Mouse (Mus musculus) left cerebral cortex, postnatal 25 days (tissue): ENCODE results near the gene Map3k10. TPM values are rescaled to one million over a fixed set of nuclear protein-coding genes. Genes with fewer than 3 reads are reported as not detected.
"Not testable (repeated sequence)": the region's sequence is repeated elsewhere in the genome, so short reads cannot be mapped to it uniquely, and the experiment has no call there.

Experiments
- DNase-seq, 2 experiments: peaks; one replicate each; pipeline ENCODE4 v3.0.0; 2022; ENCODE audit warnings: low spot score in 2 of 2, mixed read lengths in 1 of 2
- intact Hi-C: fragments of 180-260 bp; cut with DNase I; formaldehyde crosslinking; loops from one replicate; pipeline ENCODE4 v1.15.1; 2025
- total RNA-seq, 2 experiments: library from RNA; stranded (reverse); gene quantifications; 2 replicates each; pipeline ENCODE4 v1.2.3; 2021

The Map3k10 gene
- total RNA-seq, 2 experiments from 2014 or later = 225 to 229 TPM

DNA sequence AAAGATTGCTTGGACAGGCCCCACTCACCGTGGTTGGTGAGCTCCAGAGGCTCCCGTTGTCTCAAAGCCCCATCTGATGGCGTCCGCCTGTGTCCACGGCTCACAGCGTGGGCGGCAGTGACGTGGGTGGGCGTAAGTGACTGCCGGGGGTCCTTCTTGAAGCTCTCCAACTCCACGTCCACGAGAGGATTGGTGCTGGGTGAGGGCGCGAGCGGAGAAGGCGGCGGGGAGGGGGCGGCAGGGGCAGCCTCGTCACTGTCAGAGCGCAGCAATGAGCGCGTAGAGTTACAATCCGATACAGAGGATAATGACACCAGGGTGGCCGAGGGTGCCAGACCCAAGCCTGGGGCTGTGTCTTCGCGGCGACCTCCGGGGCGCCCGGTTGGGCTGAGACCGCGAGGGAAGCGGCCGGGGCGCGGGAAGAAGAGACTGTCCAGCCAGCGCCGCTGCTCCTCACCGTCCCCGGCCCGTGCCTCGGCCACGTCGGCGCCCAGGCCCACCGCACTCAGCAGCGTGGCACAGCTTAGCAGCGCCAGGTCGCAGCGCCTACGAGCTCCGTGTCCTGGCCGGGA, 16.5 kb downstream of the Map3k10 start:
- intact Hi-C loops = no loop called here
- DNase-seq = peak in 1 of 2 experiments; percentile 40

DNA sequence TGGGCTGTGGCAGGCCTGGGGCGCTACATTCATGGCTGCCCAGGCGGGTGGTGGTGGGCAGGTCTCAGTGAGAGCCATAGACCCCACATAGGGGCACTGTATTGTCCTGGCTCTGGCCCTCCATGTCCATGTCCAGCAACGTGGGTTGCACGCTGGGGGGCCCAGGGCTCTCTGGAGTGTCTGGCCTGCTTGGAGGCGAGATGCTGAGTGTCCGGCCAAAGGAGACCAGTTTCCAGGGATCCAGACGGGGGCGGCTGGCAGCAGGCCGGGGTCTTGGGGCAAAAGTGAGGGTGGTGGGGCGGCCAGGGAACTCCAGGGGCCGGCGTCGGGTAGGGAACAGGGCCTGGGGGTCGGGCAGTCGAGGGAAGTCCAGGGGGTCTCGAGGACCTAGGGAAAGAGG, 17.8 kb downstream of the Map3k10 start:
- intact Hi-C loops = no loop called here
- DNase-seq = no peak

DNA sequence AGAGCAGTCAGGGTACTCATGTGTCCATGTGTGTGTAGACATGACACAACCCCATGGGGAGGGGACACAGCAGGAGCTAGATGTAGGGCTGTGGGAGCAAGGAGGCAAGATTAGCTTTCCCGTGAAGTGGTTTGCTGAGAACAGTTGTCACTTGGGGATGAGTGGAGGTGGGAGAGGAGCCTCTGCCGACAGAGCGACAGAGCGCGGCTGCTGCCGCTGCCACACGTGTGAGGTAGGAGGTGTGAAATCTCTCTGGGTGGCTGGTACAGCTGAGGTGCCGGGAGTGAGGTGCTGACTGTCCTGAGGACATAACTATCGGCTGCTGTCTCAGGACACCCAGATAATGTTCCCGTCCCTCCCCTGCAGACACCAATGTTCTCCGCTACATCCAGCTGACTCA, 18.9 kb downstream of the Map3k10 start:
- DNase-seq = peak; percentile 60 to 88
- intact Hi-C loops = loop anchor here (2.0 kb wide), 3 partner anchors 17 to 63 kb away; no protein-coding TSS in a partner anchor

DNA sequence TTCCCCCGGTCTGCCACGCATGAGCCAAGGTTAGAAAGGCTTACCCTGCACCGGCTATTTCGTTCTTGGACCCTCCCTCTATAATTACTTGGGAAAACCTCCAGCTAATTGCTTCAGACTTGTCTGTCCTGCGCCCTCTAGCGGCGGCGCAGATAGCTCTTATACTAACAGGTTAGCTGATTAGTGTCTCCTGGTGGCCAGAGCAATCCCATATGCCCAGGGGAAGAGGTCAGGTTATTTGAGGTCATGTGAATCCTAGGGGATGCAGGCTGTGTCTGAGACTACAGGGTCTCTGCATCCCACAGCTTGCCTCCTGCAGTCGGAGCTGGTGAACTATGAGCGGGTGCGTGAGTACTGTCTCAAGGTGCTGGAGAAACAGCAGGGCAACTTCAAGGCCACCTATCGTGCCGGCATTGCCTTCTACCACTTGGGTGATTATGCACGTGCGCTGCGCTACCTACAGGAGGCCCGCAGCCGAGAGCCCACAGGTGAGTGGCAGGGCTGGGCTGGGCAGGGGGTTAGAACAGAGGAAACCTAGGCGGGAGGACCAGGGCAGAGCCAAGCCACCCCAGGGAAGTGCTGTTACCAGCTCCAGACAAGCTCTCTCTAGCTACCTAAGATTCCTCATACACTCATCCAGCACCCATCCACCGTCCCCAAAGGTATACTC, 19.7 kb downstream of the Map3k10 start:
- DNase-seq = peak; percentile 75 to 80
- intact Hi-C loops = loop anchor here (1.0 to 2.0 kb wide), 4 partner anchors 18 to 112 kb away; no protein-coding TSS in a partner anchor

DNA sequence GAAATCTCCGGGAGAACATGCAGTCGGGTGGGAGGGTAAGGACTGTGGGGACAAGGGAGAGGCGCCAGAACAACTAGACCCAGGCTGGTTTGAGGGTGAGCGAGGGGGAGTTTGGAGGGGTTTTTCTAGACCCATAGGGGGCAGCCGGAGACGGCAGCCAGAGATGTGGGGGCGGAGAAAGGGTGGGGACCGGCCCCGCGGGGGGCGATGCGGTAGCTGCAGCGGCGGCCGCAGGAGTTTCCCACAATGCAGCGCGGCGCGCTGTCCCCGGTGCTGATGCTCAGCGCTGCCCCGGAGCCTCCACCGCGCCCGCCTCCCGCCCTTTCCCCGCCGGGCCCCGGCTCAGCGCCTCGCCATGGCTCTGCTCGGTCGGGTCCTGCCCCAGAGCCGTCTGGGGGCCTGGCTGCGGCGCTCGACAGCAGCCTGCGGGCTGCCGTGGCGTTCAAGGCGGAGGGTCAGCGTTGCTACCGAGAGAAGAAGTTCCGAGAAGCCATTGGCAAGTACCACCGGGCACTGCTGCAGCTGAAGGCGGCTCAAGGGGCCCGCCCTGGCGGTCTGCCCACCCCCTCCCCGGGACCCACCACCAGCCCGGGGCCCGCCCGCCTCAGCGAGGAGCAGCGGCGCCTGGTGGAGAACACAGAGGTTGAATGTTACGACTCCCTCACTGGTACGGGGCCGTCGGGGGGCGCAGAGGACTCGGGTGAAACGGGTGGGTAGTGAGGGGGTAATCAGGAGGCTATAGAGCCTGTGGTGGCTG, 20.5 kb downstream of the Map3k10 start, which contains the start of gene Ttc9b:
Ttc9b (plus strand) TSS at position 235 of the 757 bp plus-strand sequence.
- intact Hi-C loops = loop anchor here (1.0 to 2.0 kb wide), 4 partner anchors 19 to 112 kb away; no protein-coding TSS in a partner anchor
- peak; percentile 82 to 83 for DNase-seq

DNA sequence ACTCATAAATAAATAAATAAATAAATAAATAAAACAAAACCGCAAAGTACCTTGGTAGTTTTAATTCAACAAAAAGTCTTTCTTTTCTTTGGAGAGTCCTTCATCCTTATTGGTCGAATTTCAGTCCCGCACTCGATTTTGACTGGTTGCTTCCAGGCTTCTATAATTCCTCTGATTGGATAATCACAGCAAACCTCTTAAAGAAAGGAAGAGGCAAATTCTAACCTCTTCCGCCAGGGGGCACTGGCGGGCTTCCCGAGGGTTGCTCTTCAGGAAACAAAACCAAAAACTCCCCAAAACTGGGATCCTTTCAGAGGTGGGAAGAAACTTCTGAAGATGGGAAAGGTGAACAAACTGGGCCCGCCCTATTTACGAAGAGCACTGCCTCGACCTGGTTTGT, 23.4 kb downstream of the Map3k10 start:
- intact Hi-C loops = loop anchor here (1.0 to 2.0 kb wide), 2 partner anchors 34 to 74 kb away; no protein-coding TSS in a partner anchor
- peak; percentile 74 to 91 for DNase-seq

DNA sequence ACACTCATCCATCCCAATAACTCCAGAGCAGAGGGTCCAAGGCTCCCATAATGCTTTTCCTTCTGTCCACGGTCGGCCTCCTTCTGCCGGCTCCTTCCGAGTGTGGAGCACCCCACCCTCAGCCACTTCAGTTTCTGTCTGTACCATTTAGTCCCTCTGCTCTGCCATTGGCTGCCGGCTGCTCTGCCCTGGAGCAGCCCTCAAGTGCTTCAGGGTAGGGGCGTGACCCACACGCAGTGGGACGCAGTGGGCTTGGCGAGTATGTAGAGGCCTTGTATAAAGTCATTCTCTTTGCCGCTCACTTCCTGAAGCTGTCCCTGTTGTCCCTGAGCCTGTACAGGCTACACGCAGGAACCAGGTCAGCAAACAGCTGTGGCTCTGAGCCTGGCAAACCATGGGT, 24.7 kb downstream of the Map3k10 start:
- no peak for DNase-seq
- intact Hi-C loops = loop anchor here (2.0 kb wide), 1 partner anchor 35 kb away; no protein-coding TSS in a partner anchor

DNA sequence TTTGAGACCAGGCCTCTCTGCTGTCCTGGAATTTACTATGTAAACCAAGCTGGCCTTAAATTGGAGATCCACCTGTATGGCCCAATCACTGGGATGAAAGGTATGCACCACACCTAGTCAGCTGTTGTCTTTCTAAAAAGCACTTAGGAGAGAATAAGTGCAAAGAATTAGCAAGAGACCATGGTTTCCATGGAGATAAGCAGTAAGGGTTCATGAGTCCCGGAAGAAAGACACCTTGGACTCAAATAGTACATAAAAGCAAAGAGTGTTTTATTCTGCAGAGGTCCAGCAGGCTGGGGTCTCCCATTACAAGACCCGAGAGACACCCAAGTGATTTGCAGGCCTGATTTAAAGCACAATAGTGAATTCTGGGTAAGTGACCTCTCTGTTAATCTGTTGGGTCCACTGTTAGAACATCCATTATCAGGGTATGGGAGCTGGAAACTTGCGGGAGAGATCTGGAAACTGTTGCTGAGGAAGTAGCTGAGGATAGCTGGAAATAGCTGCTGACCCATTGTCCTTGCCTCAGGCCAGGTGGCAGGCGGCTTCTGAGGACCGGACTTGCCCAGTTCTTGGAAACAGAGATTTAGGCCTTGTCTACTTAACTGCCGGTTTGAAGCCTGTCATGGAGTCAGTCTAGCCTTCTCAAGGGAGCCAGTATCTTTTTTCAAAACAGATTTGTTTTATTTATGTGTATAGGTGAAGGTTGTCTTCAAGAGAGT, 27.0 kb downstream of the Map3k10 start:
- no peak for DNase-seq

DNA sequence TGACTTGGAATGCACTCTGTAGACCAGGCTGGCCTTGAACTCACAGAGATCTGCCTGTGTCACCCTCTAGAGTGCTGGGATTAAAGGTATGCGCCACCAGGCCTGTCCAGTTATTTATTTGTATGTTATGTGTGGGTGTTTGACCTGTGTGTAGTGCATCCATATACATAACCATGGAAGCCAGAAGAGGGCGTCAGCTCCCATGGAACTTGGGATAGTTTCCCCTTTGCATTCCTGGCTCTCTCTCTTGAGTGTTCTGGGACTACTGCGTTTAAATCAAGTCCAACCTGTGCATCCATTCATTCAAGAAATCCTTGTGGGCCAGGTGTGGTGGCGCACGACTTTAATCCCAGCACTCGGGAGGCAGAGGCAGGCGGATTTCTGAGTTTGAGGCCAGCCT, 27.9 kb downstream of the Map3k10 start:
- DNase-seq = no peak
- intact Hi-C loops = no loop called here

More for the DNA sequence above, 27.0 kb downstream of the Map3k10 start:
- intact Hi-C loops = no loop called here

DNA sequence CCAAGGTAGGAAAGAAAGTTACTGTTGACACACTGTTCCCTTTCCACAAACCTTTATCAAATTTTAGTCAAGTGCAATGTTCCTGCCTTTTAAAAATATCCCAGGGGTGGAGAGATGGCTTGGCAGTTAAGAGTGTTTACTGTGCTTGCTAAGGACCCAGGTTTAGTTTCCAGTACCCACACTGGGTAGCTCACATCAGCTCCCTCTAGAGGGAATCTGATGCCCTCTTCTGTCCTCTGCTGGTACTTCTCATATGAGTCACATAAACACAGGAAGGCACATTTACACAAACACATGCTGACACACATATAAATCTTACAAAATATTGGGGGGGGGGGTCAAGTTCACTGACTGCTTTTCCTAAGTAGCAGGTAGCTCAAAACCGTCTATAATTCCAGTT, 29.9 kb downstream of the Map3k10 start:
- no peak for DNase-seq
- intact Hi-C loops = no loop called here

DNA sequence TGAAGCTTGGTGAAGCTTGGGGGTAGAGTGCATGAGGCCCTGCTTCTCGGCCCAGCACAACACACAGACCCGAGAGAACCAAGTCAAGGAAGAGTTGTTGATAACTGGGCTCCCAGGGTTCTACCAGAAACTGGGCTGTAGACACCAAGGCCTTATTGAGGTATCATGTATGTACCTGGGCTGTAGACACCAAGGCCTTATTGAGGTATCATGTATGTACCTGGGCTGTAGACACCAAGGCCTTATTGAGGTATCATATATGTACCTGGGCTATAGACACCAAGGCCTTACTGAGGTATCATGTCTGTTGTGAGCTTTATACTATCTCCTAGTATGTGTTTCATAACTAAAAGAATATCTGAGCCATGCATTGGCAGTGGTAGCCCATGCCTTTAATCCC, 39.3 kb downstream of the Map3k10 start:
- intact Hi-C loops, DNase-seq: not testable (repeated sequence)

DNA sequence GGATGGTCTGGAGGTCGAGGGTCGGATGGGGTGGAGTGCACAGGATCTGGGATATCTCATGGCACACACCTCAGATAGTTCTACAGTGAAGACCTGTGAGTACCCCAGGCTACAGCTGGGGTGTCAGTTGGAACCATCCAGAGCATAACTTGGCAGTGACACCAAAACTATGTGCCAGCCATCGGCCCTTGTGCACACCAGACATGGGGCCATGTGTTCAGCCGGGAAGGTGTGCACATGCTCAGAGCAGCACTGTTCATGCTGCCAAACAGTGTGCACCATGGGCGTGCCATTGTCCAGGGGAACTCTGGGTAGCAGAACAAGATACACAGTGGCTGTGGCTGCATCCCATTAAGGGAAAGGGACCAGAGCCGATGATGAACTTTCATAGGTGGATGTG, 39.7 kb downstream of the Map3k10 start:
- DNase-seq = no peak
- intact Hi-C loops = no loop called here

DNA sequence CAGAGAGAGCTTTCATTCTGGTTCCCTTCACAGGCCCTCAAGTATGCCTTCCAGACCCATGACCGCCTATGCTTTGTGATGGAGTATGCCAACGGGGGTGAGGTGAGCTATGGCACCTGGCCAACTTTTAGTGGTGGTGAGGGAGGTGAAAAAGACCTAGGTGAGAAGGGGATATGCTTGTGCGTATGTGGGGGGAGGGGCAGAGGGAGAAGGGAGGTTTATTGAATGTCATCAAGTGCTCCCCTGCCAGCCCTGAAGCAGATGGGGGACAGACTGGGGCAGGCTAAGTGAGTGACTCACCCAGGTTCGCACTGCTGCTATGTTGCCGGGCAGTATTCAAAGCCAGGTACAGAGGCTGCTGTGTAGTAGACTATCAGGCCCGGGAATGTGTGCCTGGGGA, 41.2 kb downstream of the Map3k10 start:
- intact Hi-C loops = no loop called here
- DNase-seq = no peak

DNA sequence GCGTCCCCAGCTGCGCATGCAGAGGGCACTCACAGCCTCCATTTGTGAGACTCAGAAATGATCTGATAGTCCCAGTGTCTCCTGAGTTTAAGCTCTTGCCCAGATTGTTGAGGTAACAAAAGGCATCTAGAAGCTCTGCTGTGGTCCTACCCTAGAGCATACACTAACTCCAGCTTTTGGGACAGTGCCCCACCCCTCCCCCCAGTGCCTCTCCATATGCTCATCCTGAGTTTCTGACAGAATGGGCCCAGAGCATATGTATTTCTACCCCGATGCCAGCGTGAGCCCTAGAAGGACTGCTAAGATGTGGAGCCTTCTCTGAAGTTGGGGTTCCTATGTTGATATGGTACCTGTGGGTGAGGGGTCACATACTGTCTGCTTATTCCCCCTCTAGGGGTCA, 43.0 kb downstream of the Map3k10 start:
- intact Hi-C loops = no loop called here
- no peak for DNase-seq

DNA sequence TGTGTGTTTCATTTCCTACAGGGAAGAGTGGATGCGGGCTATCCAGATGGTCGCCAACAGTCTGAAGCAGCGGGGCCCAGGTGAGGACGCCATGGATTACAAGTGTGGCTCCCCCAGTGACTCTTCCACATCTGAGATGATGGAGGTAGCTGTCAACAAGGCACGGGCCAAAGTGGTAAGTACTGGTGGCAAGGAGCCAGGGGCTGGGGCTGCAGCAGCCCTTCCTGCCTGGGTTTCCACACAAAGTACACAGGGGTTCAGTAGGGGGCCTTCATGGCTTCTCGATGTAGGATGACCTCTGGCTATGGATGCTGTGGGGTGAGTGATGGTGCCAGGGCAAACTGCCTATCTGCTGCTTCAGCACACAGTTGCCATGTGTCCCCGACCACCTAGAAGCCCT, 45.6 kb downstream of the Map3k10 start:
- DNase-seq, intact Hi-C loops: not testable (repeated sequence)

DNA sequence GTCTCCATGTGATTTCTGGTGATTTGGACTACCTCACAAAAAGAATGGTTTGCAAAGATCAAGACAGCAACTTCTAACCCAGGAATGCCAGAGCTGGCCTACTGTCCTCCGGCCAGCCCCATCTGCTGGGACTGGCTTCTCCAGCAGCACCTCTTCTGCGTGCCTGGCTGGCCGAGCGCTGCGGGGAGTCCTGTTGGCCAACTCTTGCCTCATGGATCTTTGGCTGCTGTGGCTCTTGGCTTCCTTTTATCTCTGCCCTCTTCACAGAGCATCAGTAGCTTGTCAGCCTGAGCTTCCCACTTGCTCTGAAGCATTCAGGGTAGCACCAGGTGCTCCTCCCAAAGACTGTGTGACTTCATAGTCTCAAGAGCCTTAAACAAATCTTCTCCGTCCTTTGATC, 46.2 kb downstream of the Map3k10 start:
- intact Hi-C loops = no loop called here

DNA sequence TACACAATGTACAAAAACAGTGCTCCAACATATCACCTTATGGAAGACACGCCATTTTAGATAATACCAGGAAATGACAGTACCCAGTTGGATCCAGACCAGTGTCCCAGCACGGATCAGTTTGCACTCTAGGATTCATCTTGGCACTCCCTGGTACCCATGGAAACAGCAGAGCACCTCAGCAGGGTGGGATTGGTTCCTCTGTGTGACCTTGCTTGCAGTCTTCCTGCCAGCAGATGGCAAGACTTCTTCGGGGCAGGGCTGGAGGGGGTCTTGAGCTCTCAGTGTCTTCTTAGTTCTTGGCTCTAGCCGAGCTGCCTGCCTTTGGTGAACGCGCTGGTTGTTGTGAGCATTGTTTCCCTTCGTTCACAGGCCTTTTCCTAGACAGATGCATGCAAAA, 46.7 kb downstream of the Map3k10 start:
- no peak for DNase-seq
- intact Hi-C loops = no loop called here

More for the DNA sequence above, 46.2 kb downstream of the Map3k10 start:
- DNase-seq = no peak

DNA sequence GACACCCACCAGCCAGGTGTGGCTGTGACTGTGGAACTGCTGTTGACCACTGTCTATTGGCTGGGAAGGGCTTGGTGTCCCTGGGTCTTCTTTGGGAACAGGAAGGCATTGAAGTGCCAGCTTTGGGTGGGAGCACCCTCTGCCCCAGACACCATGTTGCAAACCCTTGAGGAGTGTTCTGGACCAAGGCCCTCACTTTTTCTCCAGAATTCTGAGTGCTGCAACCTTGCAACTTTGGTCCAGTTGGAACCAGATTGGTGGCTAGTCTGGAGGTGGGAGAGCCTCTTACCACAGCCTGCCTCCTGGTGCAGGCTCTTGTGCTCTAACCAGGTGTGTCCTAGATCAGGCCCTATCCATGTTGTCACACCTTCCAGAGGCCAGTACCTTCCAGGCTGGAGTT, 49.4 kb downstream of the Map3k10 start:
- intact Hi-C loops = no loop called here
- DNase-seq = no peak

DNA sequence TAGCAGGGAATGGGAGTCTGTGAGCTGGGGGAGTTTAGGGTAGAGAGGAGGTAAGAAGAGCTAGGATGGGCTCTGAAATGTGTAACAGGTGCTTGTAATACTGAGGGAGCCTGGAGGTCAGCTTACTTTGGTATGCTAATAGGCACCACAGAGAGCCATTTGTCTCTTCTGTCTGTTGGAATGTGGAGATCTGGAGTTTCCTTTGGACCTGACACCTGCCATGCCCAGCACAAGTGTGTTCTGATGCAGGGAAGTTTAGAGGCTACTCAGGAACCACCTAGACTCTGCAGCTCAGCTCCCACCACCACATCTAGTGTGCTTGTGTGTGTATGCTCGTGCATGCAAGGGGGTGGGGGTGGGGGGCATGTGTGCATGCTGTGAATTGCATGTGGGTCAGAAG, 52.2 kb downstream of the Map3k10 start:
- DNase-seq = no peak
- intact Hi-C loops = no loop called here

DNA sequence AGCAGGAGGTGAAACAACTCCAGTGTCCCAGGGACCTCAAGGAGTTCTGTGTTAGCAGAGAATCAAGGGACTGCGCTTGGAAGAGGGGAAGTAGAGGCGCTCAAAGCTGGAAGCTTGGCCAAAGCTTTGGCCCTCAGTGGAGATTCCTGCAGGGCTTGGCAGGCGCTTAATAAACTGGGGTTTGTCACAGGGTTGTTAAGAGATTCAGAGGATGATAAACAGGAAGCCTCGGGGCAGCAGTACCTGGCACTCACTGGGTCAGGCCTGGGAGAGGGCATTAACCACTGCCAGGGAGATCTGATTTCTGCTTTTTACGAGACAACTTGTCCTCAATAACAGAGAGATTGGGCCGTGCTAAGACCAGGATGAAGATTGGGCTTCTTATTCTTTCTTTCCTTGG, 53.4 kb downstream of the Map3k10 start:
- intact Hi-C loops = loop anchor here (1.0 to 2.0 kb wide), 2 partner anchors 14 to 19 kb away; no protein-coding TSS in a partner anchor
- peak in 1 of 2 experiments; percentile 71 for DNase-seq
